In genomic region chr10:120308681-120309080, GRCm38 (mm10) we compare ENCODE assay signal across 19 mouse cellular contexts.
DNase-seq lines count a peak whose midpoint lies in the region; ATAC-seq lines count a peak whose summit lies in the region.
"Had no signal": no experiment of that assay in that cellular context is flagged by ENCODE, and none has a peak within 500 bp of the region (broad histone marks: within the 10 kb centered on the region; RNA-seq: fewer than 3 reads in every experiment).

No protein-coding gene starts in this region.

- peak; percentile 70 for DNase-seq in heart, adult 11 months
- no peak for DNase-seq in heart, postnatal 14 days
- peak; percentile 89 for DNase-seq in 3T3-L1 (ENCODE audit: low read depth, low spot score)
- DNase-seq in adrenal gland, adult (ENCODE audit: inconsistent age in 2 of 2, low spot score in 1 of 2): peak; percentile 86 to 91
- DNase-seq in adrenal gland, postnatal 36 days: peak; percentile 78 to 79
- DNase-seq in ovary, postnatal 14 days (ENCODE audit: low spot score): no peak
- DNase-seq in natural killer cell, adult 2 months (ENCODE audit: low spot score in 2 of 2): no peak
- DNase-seq: cerebellum, adult 18-20 months; cerebellum, postnatal 36 days; kidney, adult 11 months had no signal

- no peak for ATAC-seq in forebrain, embryonic 15.5 days (replicated peaks)
- ATAC-seq: lung, postnatal 0 days had no signal

- H3K9me3 ChIP-seq in forebrain, embryonic 15.5 days: no peaks in the 10 kb centered on the region
- H3K9me3 ChIP-seq: forebrain, embryonic 12.5 days; hindbrain, embryonic 10.5 days; limb, embryonic 15.5 days; liver, embryonic 15.5 days; midbrain, embryonic 12.5 days; neural tube, embryonic 12.5 days had no signal

- no peak overlapping the region for H3K4me3 ChIP-seq in forebrain, embryonic 15.5 days
- H3K4me3 ChIP-seq: forebrain, embryonic 12.5 days; hindbrain, embryonic 10.5 days; limb, embryonic 15.5 days; liver, embryonic 15.5 days; midbrain, embryonic 12.5 days; neural tube, embryonic 12.5 days had no signal

- no peaks in the 10 kb centered on the region for H3K36me3 ChIP-seq in forebrain, embryonic 15.5 days
- H3K36me3 ChIP-seq: forebrain, embryonic 12.5 days; hindbrain, embryonic 10.5 days; limb, embryonic 15.5 days; liver, embryonic 15.5 days; midbrain, embryonic 12.5 days; neural tube, embryonic 12.5 days had no signal

- no peak overlapping the region for H3K4me2 ChIP-seq in forebrain, embryonic 15.5 days (replicated peaks)
- H3K4me2 ChIP-seq: forebrain, embryonic 12.5 days; limb, embryonic 15.5 days; liver, embryonic 15.5 days; midbrain, embryonic 12.5 days; neural tube, embryonic 12.5 days had no signal

- H3K27ac ChIP-seq in forebrain, embryonic 15.5 days (replicated peaks): no peak overlapping the region
- H3K27ac ChIP-seq: forebrain, embryonic 12.5 days; hindbrain, embryonic 10.5 days; kidney, postnatal 0 days; limb, embryonic 15.5 days; liver, embryonic 15.5 days; midbrain, embryonic 12.5 days; neural tube, embryonic 12.5 days had no signal

- intact Hi-C loops in heart, postnatal 14 days (cut with DNase I): loop anchor here (5.0 kb wide), 2 partner anchors 394 to 559 kb away; no protein-coding TSS in a partner anchor

- WGBS in forebrain, embryonic 15.5 days: 71% methylated on average over 5 of the region's 5 CpGs

- no peaks in the 10 kb centered on the region for H3K27me3 ChIP-seq in forebrain, embryonic 15.5 days
- H3K27me3 ChIP-seq: limb, embryonic 15.5 days; liver, embryonic 15.5 days; neural tube, embryonic 12.5 days had no signal

- H3K4me1 ChIP-seq in forebrain, embryonic 15.5 days: peaks cover 7% of the 10 kb centered on the region; the same call in 1 of the 2 replicates
- H3K4me1 ChIP-seq: liver, embryonic 15.5 days; neural tube, embryonic 12.5 days had no signal

- H3K9ac ChIP-seq in forebrain, embryonic 15.5 days (replicated peaks): no peak overlapping the region
- H3K9ac ChIP-seq: forebrain, embryonic 12.5 days; limb, embryonic 15.5 days; liver, embryonic 15.5 days; midbrain, embryonic 12.5 days; neural tube, embryonic 12.5 days had no signal

Comparison
In these comparisons a context has a peak if more than half of its experiments do, and no peak if none do; other contexts are left out.
1. DNase-seq: peak in heart, adult 11 months (single experiment), 3T3-L1 (single experiment), adrenal gland, adult (2 of 2) and adrenal gland, postnatal 36 days (2 of 2); none in heart, postnatal 14 days (0 of 2), ovary, postnatal 14 days (single experiment) and natural killer cell, adult 2 months (0 of 2).